Mouse (Mus musculus) activated CD4-positive, CD25-positive, alpha-beta regulatory T cell, adult 4 months (primary cell): ENCODE data around the gene Dpp4. TPM values are rescaled to one million over a fixed set of nuclear protein-coding genes. Genes with fewer than 3 reads are reported as not detected.

Experiments used
- ATAC-seq: one replicate; pipeline ENCODE4 v1.8.0; 2017
- polyA plus RNA-seq, 2 experiments: library from polyadenylated mRNA; unstranded; fragments of 100-300 nt; shearing (Covaris generic); gene quantifications; one replicate each; pipeline ENCODE4 v1.2.1; 2017

The Dpp4 gene
- polyA plus RNA-seq, 2 experiments from 2014 or later = 89.9 to 107 TPM

- no peak for ATAC-seq
Measured at GRCm38 (mm10) chr2:62285847-62286246, 126.2 kb downstream of the Dpp4 start.

DNA sequence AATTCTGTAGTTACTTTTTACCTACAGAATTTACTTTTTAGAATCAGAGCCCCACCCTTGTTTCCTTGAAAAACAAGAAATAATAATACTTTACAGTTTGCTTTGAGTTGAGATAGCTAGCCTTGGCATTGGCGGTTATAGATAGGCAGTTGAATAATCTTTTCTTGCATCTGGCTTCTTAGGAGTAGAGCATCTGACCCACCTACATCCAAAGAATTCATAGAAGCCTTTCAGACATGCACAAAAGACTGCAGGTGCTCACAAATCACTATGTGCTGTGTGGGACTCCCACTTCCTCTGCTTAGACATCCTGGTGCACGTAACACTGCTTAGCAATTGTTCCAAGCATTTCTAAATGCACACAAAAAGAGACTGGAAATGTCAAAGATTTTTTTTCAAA lies 127.0 kb downstream of the Dpp4 start:
- ATAC-seq = no peak

Other genes with a start within 250 kb of the Dpp4 start
- not detected for gene Gcg, start 71.4 kb upstream of the Dpp4 start, polyA plus RNA-seq
- gene Fap, start 161.8 kb upstream of the Dpp4 start, polyA plus RNA-seq = under 1 TPM in 1 of 2 experiments, not detected in 1; 0.24 TPM
- 10 to 100 TPM; 25.1 to 32.1 TPM for gene Ifih1, start 234.0 kb upstream of the Dpp4 start, polyA plus RNA-seq